Mouse (Mus musculus) liver, embryonic 14.5 days (tissue): ENCODE measurements around the gene Nt5e. TPM values are rescaled to one million over a fixed set of nuclear protein-coding genes. Genes with fewer than 3 reads are reported as not detected.
"Not testable (repeated sequence)": the region's sequence is repeated elsewhere in the genome, so short reads cannot be mapped to it uniquely, and the experiment has no call there.

Experiments
- ATAC-seq: fragments of 200-750 bp; cut with Nextera tagmentation; 2 replicates; pipeline ENCODE4 v1.8.0; 2017; ENCODE audit warnings: moderate number of reproducible peaks, mild to moderate bottlenecking, moderate library complexity; ENCODE audit not compliant: insufficient read depth
- DNase-seq, 3 experiments: peaks; one replicate each; pipeline ENCODE4 v3.0.0-alpha.2; 2012 to 2013; ENCODE audit warnings: low read depth in 3 of 3, low spot score in 3 of 3
- H3K27ac ChIP-seq: fragments of 300-500 bp; sonication (generic); 2 replicates; pipeline ENCODE4 v1.5.1; 2014; ENCODE audit warnings: moderate library complexity, mild to moderate bottlenecking, control low read depth, inconsistent platforms
- H3K27me3 ChIP-seq: fragments of 300-500 bp; sonication (generic); 2 replicates; pipeline ENCODE4 v1.6.1; 2014; ENCODE audit warnings: mild to moderate bottlenecking, low read length, moderate library complexity; ENCODE audit not compliant: control insufficient read depth, insufficient read depth
- H3K36me3 ChIP-seq: fragments of 300-500 bp; sonication (generic); replicated peaks from 2 replicates; pipeline ENCODE4 v1.6.1; 2014; ENCODE audit warnings: low read depth; ENCODE audit not compliant: control insufficient read depth, insufficient read depth
- H3K4me1 ChIP-seq, 2 experiments: fragments of 200-500 bp in 1 of 2; fragments of 300-500 bp in 1 of 2; sonication (generic) in 1 of 2; replicated peaks; 2 replicates each; pipeline ENCODE4 v1.6.1; 2012 to 2014; ENCODE audit warnings: antibody characterized with exemption in 1 of 2, inconsistent platforms in 1 of 2, low read length in 1 of 2; ENCODE audit not compliant: control insufficient read depth in 2 of 2, insufficient read depth in 2 of 2
- H3K4me2 ChIP-seq: fragments of 300-500 bp; sonication (generic); 2 replicates; pipeline ENCODE4 v1.6.1; 2014; ENCODE audit warnings: low read depth, mild to moderate bottlenecking, control low read depth, moderate library complexity
- H3K4me3 ChIP-seq, 2 experiments: fragments of 200-500 bp in 1 of 2; fragments of 300-500 bp in 1 of 2; sonication (generic) in 1 of 2; 2 replicates each; pipeline ENCODE4 v1.5.1; 2012 to 2014; ENCODE audit warnings: low read depth in 2 of 2, low read length in 2 of 2, mild to moderate bottlenecking in 2 of 2, control low read depth in 1 of 2, inconsistent platforms in 1 of 2, moderate library complexity in 1 of 2; ENCODE audit not compliant: insufficient read depth in 1 of 2
- H3K9ac ChIP-seq: fragments of 300-500 bp; sonication (generic); replicated peaks from 2 replicates; pipeline ENCODE4 v1.6.1; 2014; ENCODE audit warnings: mild to moderate bottlenecking, control low read depth, moderate library complexity
- H3K9me3 ChIP-seq: fragments of 300-500 bp; sonication (generic); 2 replicates; pipeline ENCODE4 v1.6.1; 2016; ENCODE audit warnings: low read length, mixed read lengths; ENCODE audit not compliant: control insufficient read depth
- CTCF ChIP-seq: IDR thresholded peaks from 2 replicates; pipeline ENCODE4 v1.5.1; 2016; ENCODE audit warnings: antibody characterized with exemption, low read depth, control low read depth
- EP300 ChIP-seq: IDR thresholded peaks from 2 replicates; pipeline ENCODE4 v1.6.1; 2016; ENCODE audit warnings: antibody characterized with exemption, low read depth
- WGBS: fragments of 180-500 bp; shearing (Covaris S2); extraction: QIAGEN DNeasy Blood & Tissue Kit; methylation state at CpG from one replicate; pipeline ENCODE4 v1.1.7; 2014; ENCODE audit not compliant: insufficient replicate concordance; 5-methylcytosine and 5-hydroxymethylcytosine counted together
- polyA plus RNA-seq, 2 experiments: library from polyadenylated mRNA; depleted of rRNA in 1 of 2; stranded (reverse) in 1 of 2; unstranded in 1 of 2; fragments of >200 nt; fragmentation: Nextera tagmentation in 1 of 2; extraction: Ambion mirVana in 1 of 2; gene quantifications; 2 replicates each; pipeline versions ENCODE4 v1.2.1 to v1.2.3; 2012 to 2014

Gene Nt5e
- polyA plus RNA-seq, 2 experiments = 4.9 to 8.2 TPM

- ATAC-seq = no peak
- Histone ChIP-seq H3K4me2 (no peak overlapping the region), H3K9me3 (no peaks in the 10 kb centered on the region), H3K27me3 (no peaks in the 10 kb centered on the region), H3K27ac (no peak overlapping the region), H3K9ac (no peak overlapping the region), H3K4me3 (no peak overlapping the region), H3K4me1 (no peaks in the 10 kb centered on the region), H3K36me3 (no peaks in the 10 kb centered on the region)
- no peak for TF ChIP-seq CTCF
- TF ChIP-seq EP300 = no peak
- no peak for DNase-seq
- WGBS = 54% methylated on average over 4 of the region's 4 CpGs
These were observed 31.2 kb upstream of the Nt5e start for GRCm38 (mm10) chr9:88295798-88296197.

GRCm38 (mm10) chr9:88296321-88296720 is 30.7 kb upstream of the Nt5e start:
- H3K9me3 ChIP-seq = no peaks in the 10 kb centered on the region
- no peak overlapping the region for H3K4me3 ChIP-seq
- no peak for ATAC-seq
- WGBS = 41% methylated on average over 5 of the region's 5 CpGs
- TF ChIP-seq CTCF (no peak), EP300 (no peak)
- no peak for DNase-seq
- H3K4me2 ChIP-seq = no peak overlapping the region
- H3K9ac ChIP-seq = no peak overlapping the region
- no peak overlapping the region for H3K27ac ChIP-seq
- H3K4me1 ChIP-seq = no peaks in the 10 kb centered on the region
- H3K36me3 ChIP-seq = no peaks in the 10 kb centered on the region
- no peaks in the 10 kb centered on the region for H3K27me3 ChIP-seq

- not testable (repeated sequence) for H3K9ac ChIP-seq, H3K27ac ChIP-seq, H3K4me1 ChIP-seq, H3K27me3 ChIP-seq, H3K4me2 ChIP-seq, DNase-seq, H3K4me3 ChIP-seq, H3K9me3 ChIP-seq, ATAC-seq, H3K36me3 ChIP-seq
- WGBS = 49% methylated on average over 3 of the region's 3 CpGs
These were observed 29.8 kb upstream of the Nt5e start for GRCm38 (mm10) chr9:88297244-88297643.

- no peak for DNase-seq
- Histone ChIP-seq H3K4me3 (no peak overlapping the region), H3K4me1 (no peaks in the 10 kb centered on the region), H3K4me2 (no peak overlapping the region), H3K9me3 (no peaks in the 10 kb centered on the region), H3K9ac (no peak overlapping the region), H3K27ac (no peak overlapping the region), H3K27me3 (no peaks in the 10 kb centered on the region), H3K36me3 (no peaks in the 10 kb centered on the region)
- no peak for ATAC-seq
- TF ChIP-seq EP300 (no peak), CTCF (no peak)
- WGBS = 51% methylated on average over 8 of the region's 8 CpGs
These were observed 28.9 kb upstream of the Nt5e start for GRCm38 (mm10) chr9:88297871-88298658.

GRCm38 (mm10) chr9:88307019-88307618 is 19.9 kb upstream of the Nt5e start:
- ATAC-seq = no peak
- WGBS = 52% methylated on average over 2 of the region's 2 CpGs

More at GRCm38 (mm10) chr9:88307019-88307618, 19.9 kb upstream of the Nt5e start:
- no peaks in the 10 kb centered on the region for H3K36me3 ChIP-seq
- no peak for TF ChIP-seq CTCF
- no peak for TF ChIP-seq EP300
- no peak overlapping the region for H3K9ac ChIP-seq
- no peaks in the 10 kb centered on the region for H3K4me1 ChIP-seq
- no peaks in the 10 kb centered on the region for H3K27me3 ChIP-seq
- H3K27ac ChIP-seq = no peak overlapping the region
- H3K9me3 ChIP-seq = no peaks in the 10 kb centered on the region
- H3K4me2 ChIP-seq = no peak overlapping the region
- no peak overlapping the region for H3K4me3 ChIP-seq
- no peak for DNase-seq
